Mouse (Mus musculus) midbrain, embryonic 15.5 days (tissue): Measurements from ENCODE around the gene Heatr5a. TPM values are rescaled to one million over a fixed set of nuclear protein-coding genes. Genes with fewer than 3 reads are reported as not detected.

ENCODE experiments used
- ATAC-seq: fragments of 200-750 bp; cut with Nextera tagmentation; replicated peaks from 2 replicates; pipeline ENCODE4 v1.8.0; 2017; ENCODE audit warnings: moderate TSS enrichment
- H3K27ac ChIP-seq: fragments of 300-500 bp; sonication (generic); 2 replicates; pipeline ENCODE4 v1.5.1; 2015; ENCODE audit warnings: mild to moderate bottlenecking, inconsistent platforms
- H3K27me3 ChIP-seq: fragments of 300-500 bp; sonication (generic); replicated peaks from 2 replicates; pipeline ENCODE4 v1.6.1; 2015; ENCODE audit warnings: inconsistent platforms
- H3K36me3 ChIP-seq: fragments of 300-500 bp; sonication (generic); replicated peaks from 2 replicates; pipeline ENCODE4 v1.6.1; 2015; ENCODE audit warnings: inconsistent platforms
- H3K4me1 ChIP-seq: fragments of 300-500 bp; sonication (generic); 2 replicates; pipeline ENCODE4 v1.6.1; 2015; ENCODE audit warnings: inconsistent platforms
- H3K4me2 ChIP-seq: fragments of 300-500 bp; sonication (generic); 2 replicates; pipeline ENCODE4 v1.6.1; 2015; ENCODE audit warnings: inconsistent platforms, mild to moderate bottlenecking, moderate library complexity
- H3K4me3 ChIP-seq: fragments of 300-500 bp; sonication (generic); 2 replicates; pipeline ENCODE4 v1.5.1; 2015; ENCODE audit warnings: mild to moderate bottlenecking, inconsistent platforms
- H3K9ac ChIP-seq: fragments of 300-500 bp; sonication (generic); 2 replicates; pipeline ENCODE4 v1.6.1; 2015; ENCODE audit warnings: mild to moderate bottlenecking, inconsistent platforms
- H3K9me3 ChIP-seq: fragments of 300-500 bp; sonication (generic); 2 replicates; pipeline ENCODE4 v1.6.1; 2016; ENCODE audit warnings: inconsistent platforms
- WGBS: fragments of 180-500 bp; shearing (Covaris S2); methylation state at CpG from one replicate; pipeline ENCODE4 v1.1.7; 2015; ENCODE audit warnings: mixed read lengths; 5-methylcytosine and 5-hydroxymethylcytosine counted together
- polyA plus RNA-seq: library from polyadenylated mRNA; unstranded; fragments of >200 nt; fragmentation: Nextera tagmentation; extraction: Ambion mirVana; gene quantifications from 2 replicates; pipeline ENCODE4 v1.2.1, GENCODE M21; 2015

Heatr5a gene
- polyA plus RNA-seq, 1 experiment from 2014 or later = 7.3 TPM

GRCm38 (mm10) chr12:51995738-51996536, 24.8 kb upstream of the Heatr5a start:
- H3K27me3 ChIP-seq = no peaks in the 10 kb centered on the region
- peaks cover 6% of the 10 kb centered on the region for H3K36me3 ChIP-seq
- ATAC-seq = no peak
- no peak overlapping the region for H3K4me3 ChIP-seq
- no peak overlapping the region for H3K27ac ChIP-seq
- no peak overlapping the region for H3K9ac ChIP-seq
- H3K4me2 ChIP-seq = no peak overlapping the region
- no peaks in the 10 kb centered on the region for H3K9me3 ChIP-seq
- H3K4me1 ChIP-seq = no peaks in the 10 kb centered on the region
- 93% methylated on average over 1 of the region's 1 CpGs for WGBS

- Histone ChIP-seq H3K4me1 (no peaks in the 10 kb centered on the region), H3K9me3 (no peaks in the 10 kb centered on the region), H3K27ac (no peak overlapping the region), H3K9ac (no peak overlapping the region), H3K27me3 (no peaks in the 10 kb centered on the region), H3K4me3 (no peak overlapping the region), H3K4me2 (no peak overlapping the region), H3K36me3 (no peaks in the 10 kb centered on the region)
- 92% methylated on average over 2 of the region's 2 CpGs for WGBS
- no peak for ATAC-seq
Observed at GRCm38 (mm10) chr12:51990629-51991028, 19.5 kb upstream of the Heatr5a start.

GRCm38 (mm10) chr12:51988536-51988935, 17.4 kb upstream of the Heatr5a start:
- 89% methylated on average over 5 of the region's 5 CpGs for WGBS
- no peak for ATAC-seq
- H3K27me3 ChIP-seq = no peaks in the 10 kb centered on the region
- H3K9me3 ChIP-seq = no peaks in the 10 kb centered on the region
- no peak overlapping the region for H3K27ac ChIP-seq
- no peaks in the 10 kb centered on the region for H3K4me1 ChIP-seq
- H3K4me3 ChIP-seq = no peak overlapping the region
- no peak overlapping the region for H3K4me2 ChIP-seq
- no peaks in the 10 kb centered on the region for H3K36me3 ChIP-seq
- no peak overlapping the region for H3K9ac ChIP-seq

GRCm38 (mm10) chr12:51985826-51986225, 14.7 kb upstream of the Heatr5a start:
- Histone ChIP-seq H3K4me2 (no peak overlapping the region), H3K36me3 (no peaks in the 10 kb centered on the region), H3K9ac (no peak overlapping the region), H3K4me1 (no peaks in the 10 kb centered on the region), H3K27ac (no peak overlapping the region), H3K9me3 (no peaks in the 10 kb centered on the region), H3K4me3 (no peak overlapping the region), H3K27me3 (no peaks in the 10 kb centered on the region)
- WGBS = 78% methylated on average over 4 of the region's 4 CpGs
- ATAC-seq = no peak

DNA sequence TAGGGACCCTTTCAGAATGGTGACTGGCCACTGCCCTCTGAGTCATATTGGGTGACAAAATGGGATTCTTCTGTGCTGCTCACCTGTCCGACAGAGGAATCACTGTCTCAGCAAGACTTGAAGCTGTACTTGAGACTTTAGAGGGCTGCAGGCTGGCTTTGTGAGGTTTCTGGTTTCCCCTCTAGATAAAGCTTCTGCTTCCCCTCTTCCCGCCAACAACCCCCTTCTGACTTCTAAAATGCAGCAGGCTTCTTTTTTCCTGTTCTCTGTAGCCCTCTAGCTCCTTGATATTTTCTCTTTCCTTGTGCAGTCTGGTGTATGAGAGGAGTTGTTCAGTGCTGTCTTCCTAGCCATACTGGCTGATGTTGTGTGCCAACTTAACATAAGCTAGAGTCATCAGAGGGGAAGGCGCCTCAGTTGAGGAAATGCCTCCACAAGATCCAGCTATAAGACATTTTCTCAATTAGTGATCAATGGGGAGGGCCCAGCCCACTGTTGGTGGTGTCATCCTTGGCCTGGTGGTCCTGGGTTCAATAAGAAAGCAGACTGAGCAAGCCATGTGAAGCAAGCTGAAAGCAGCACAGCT, 14.1 kb upstream of the Heatr5a start:
- no peaks in the 10 kb centered on the region for H3K36me3 ChIP-seq
- H3K4me3 ChIP-seq = no peak overlapping the region
- no peak for ATAC-seq
- no peak overlapping the region for H3K27ac ChIP-seq
- no peak overlapping the region for H3K9ac ChIP-seq
- H3K27me3 ChIP-seq = no peaks in the 10 kb centered on the region
- 89% methylated on average over 3 of the region's 3 CpGs for WGBS
- no peaks in the 10 kb centered on the region for H3K4me1 ChIP-seq
- no peak overlapping the region for H3K4me2 ChIP-seq
- no peaks in the 10 kb centered on the region for H3K9me3 ChIP-seq

DNA sequence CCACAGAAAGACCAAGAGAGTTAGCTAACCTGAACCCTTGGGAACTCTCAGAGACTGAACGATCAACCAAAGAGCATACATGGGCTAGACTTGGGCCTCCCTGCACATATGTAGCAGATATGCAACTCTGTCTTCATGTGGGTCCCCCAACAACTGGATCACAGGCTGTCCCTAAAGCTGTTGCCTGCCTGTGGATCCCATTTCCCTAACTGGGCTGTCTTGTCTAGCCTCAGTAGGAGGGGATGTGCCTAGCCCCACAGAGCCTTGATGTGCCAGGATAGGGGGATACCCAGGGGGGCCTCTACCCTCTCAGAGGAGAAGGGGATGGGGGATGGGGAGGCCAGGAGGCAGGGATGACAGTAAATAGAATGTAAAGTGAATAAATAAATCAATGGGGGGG, 12.5 kb upstream of the Heatr5a start:
- Histone ChIP-seq H3K9ac (no peak overlapping the region), H3K36me3 (no peaks in the 10 kb centered on the region), H3K4me3 (no peak overlapping the region), H3K9me3 (no peaks in the 10 kb centered on the region), H3K27ac (no peak overlapping the region), H3K4me1 (no peaks in the 10 kb centered on the region), H3K4me2 (no peak overlapping the region), H3K27me3 (no peaks in the 10 kb centered on the region)
- WGBS = 96% methylated on average over 1 of the region's 1 CpGs
- no peak for ATAC-seq

GRCm38 (mm10) chr12:51976531-51976930, 5.4 kb upstream of the Heatr5a start:
- no peak overlapping the region for H3K4me2 ChIP-seq
- WGBS = 87% methylated on average over 9 of the region's 9 CpGs
- no peaks in the 10 kb centered on the region for H3K27me3 ChIP-seq
- no peak overlapping the region for H3K27ac ChIP-seq
- H3K9me3 ChIP-seq = no peaks in the 10 kb centered on the region
- no peak overlapping the region for H3K4me3 ChIP-seq
- no peak for ATAC-seq
- H3K9ac ChIP-seq = no peak overlapping the region
- no peaks in the 10 kb centered on the region for H3K36me3 ChIP-seq
- no peaks in the 10 kb centered on the region for H3K4me1 ChIP-seq

- Histone ChIP-seq H3K27me3 (no peaks in the 10 kb centered on the region), H3K9ac (no peak overlapping the region), H3K36me3 (no peaks in the 10 kb centered on the region), H3K27ac (no peak overlapping the region), H3K4me1 (peaks cover 7% of the 10 kb centered on the region), H3K9me3 (no peaks in the 10 kb centered on the region), H3K4me2 (no peak overlapping the region), H3K4me3 (no peak overlapping the region)
- ATAC-seq = no peak
- WGBS = 93% methylated on average over 1 of the region's 1 CpGs
Observed at GRCm38 (mm10) chr12:51974381-51974780, 3.3 kb upstream of the Heatr5a start.

- H3K9me3 ChIP-seq = no peaks in the 10 kb centered on the region
- H3K4me3 ChIP-seq = no peak overlapping the region
- 95% methylated on average over 5 of the region's 5 CpGs for WGBS
- H3K4me2 ChIP-seq = no peak overlapping the region
- H3K27ac ChIP-seq = no peak overlapping the region
- no peaks in the 10 kb centered on the region for H3K27me3 ChIP-seq
- no peak for ATAC-seq
- no peaks in the 10 kb centered on the region for H3K36me3 ChIP-seq
- H3K9ac ChIP-seq = no peak overlapping the region
- peaks cover 7% of the 10 kb centered on the region for H3K4me1 ChIP-seq
Observed at GRCm38 (mm10) chr12:51972269-51973065, 1.3 kb upstream of the Heatr5a start.

DNA sequence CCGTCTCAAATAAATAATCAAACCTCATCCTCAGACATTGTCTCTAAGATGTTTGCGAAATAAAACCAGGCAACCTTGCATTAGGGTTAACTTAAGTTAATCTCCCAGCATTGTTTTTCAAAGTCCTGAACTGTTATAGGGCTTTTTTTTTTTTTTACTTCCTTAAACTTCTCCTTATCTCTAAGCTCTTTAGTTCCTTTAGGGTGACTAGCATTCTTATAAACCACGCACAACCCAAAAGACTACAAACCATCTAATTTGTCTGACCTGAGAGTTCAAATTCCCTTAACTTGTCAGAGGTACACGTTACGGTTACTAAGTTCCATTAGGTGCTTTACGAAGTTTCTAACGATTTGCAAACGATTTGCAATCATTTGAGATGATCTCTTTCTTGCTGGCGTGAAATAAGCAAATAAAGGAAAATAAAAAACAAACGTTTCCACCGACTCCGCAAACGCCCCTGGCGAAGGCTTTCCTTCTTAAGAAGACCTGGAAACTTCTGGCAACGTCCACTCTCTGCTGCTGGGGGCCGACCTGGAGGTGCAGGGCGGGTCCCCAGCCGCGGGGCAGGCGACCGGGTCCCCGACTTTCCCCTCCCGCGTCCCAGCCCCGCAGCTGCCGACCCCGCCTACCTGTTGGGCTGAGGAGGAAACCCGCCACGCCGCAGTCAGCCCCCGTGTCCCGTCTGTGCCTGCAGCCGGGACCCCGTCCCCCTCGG, 610 bp downstream of the Heatr5a start:
- H3K9ac ChIP-seq = peak overlapping the region; percentile 71
- H3K27me3 ChIP-seq = no peaks in the 10 kb centered on the region
- no peak for ATAC-seq
- H3K4me1 ChIP-seq = peaks cover 7% of the 10 kb centered on the region
- H3K27ac ChIP-seq = peak overlapping the region; percentile 84
- H3K36me3 ChIP-seq = no peaks in the 10 kb centered on the region
- WGBS = 2% methylated on average over 34 of the region's 35 CpGs
- H3K4me2 ChIP-seq = peak overlapping the region; percentile 68
- H3K9me3 ChIP-seq = no peaks in the 10 kb centered on the region
- H3K4me3 ChIP-seq = peak overlapping the region; percentile 95

- Histone ChIP-seq H3K4me1 (peaks cover 7% of the 10 kb centered on the region), H3K9ac (no peak overlapping the region), H3K36me3 (no peaks in the 10 kb centered on the region), H3K27me3 (no peaks in the 10 kb centered on the region), H3K27ac (no peak overlapping the region), H3K4me3 (peak overlapping the region; percentile 95; the same call in 1 of the 2 replicates), H3K9me3 (no peaks in the 10 kb centered on the region), H3K4me2 (peak overlapping the region; percentile 68)
- no peak for ATAC-seq
- 30% methylated on average over 7 of the region's 7 CpGs for WGBS
Observed at GRCm38 (mm10) chr12:51969876-51970275, 1.2 kb downstream of the Heatr5a start.

DNA sequence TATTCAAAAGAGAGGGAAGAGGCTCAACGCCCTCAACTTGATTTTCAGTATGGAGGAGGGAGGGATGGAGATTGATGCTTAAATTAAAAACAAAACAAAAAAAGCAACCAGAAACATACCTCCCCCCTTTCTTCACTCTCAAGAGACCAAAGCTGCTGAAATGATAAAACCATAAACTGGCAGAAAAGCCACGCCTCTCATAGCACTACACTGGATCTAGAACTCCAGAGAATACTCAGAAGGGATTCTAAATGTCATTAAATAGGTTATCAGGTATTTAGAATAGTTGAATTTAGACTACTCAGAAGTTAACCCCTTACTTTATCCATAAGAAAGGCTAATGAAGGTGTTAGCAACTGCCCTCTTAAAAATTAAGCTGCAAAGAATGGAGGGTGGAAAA, 2.0 kb downstream of the Heatr5a start:
- no peak for ATAC-seq
- Histone ChIP-seq H3K9me3 (no peaks in the 10 kb centered on the region), H3K36me3 (no peaks in the 10 kb centered on the region), H3K9ac (no peak overlapping the region), H3K4me3 (no peak overlapping the region), H3K4me2 (no peak overlapping the region), H3K27me3 (no peaks in the 10 kb centered on the region), H3K27ac (no peak overlapping the region), H3K4me1 (peaks cover 7% of the 10 kb centered on the region)
- WGBS = 87% methylated on average over 2 of the region's 2 CpGs
